Mouse (Mus musculus) ES-Bruce4 (cell line): ENCODE measurements around the gene Hmgb3. TPM values are rescaled to one million over a fixed set of nuclear protein-coding genes. Genes with fewer than 3 reads are reported as not detected.

Experiments used
- H3K27ac ChIP-seq: 2 replicates; pipeline ENCODE4 v1.5.1; 2012; ENCODE audit warnings: low read length, inconsistent platforms; ENCODE audit not compliant: insufficient read depth
- H3K27me3 ChIP-seq: 2 replicates; pipeline ENCODE4 v1.6.1; 2012; ENCODE audit warnings: mild to moderate bottlenecking, low read length, inconsistent platforms; ENCODE audit not compliant: control insufficient read depth, poor library complexity, insufficient read depth, severe bottlenecking
- H3K36me3 ChIP-seq: 2 replicates; pipeline ENCODE4 v1.6.1; 2012; ENCODE audit warnings: inconsistent platforms, mild to moderate bottlenecking, low read length, moderate library complexity; ENCODE audit not compliant: control insufficient read depth, poor library complexity, insufficient read depth, severe bottlenecking
- H3K4me1 ChIP-seq: one replicate; pipeline ENCODE4 v1.8.1; 2011; ENCODE audit warnings: low read length; ENCODE audit not compliant: control insufficient read depth, insufficient read depth
- H3K4me3 ChIP-seq: 2 replicates; pipeline ENCODE4 v1.5.1; 2011; ENCODE audit warnings: low read depth, mild to moderate bottlenecking, low read length
- H3K9ac ChIP-seq: 2 replicates; pipeline ENCODE4 v1.6.1; 2012; ENCODE audit warnings: low read depth, mild to moderate bottlenecking, inconsistent platforms; ENCODE audit not compliant: poor library complexity, severe bottlenecking
- H3K9me3 ChIP-seq: replicated peaks from 2 replicates; pipeline ENCODE4 v1.6.1; 2012; ENCODE audit warnings: mild to moderate bottlenecking, low read length, inconsistent platforms; ENCODE audit not compliant: control insufficient read depth, poor library complexity, insufficient read depth, severe bottlenecking
- CTCF ChIP-seq: IDR thresholded peaks from one replicate; pipeline ENCODE4 v1.8.1; 2011; ENCODE audit warnings: low read depth, low read length
- EP300 ChIP-seq: IDR thresholded peaks from 2 replicates; pipeline ENCODE4 v1.6.1; 2011; ENCODE audit warnings: low read depth, low read length; ENCODE audit not compliant: insufficient read depth
- POLR2A ChIP-seq: IDR thresholded peaks from one replicate; pipeline ENCODE4 v1.8.1; 2011; ENCODE audit warnings: low read length; ENCODE audit not compliant: insufficient read depth
- polyA plus RNA-seq: library from polyadenylated mRNA; stranded (reverse); fragments of >200 nt; gene quantifications from 2 replicates; pipeline ENCODE4 v1.2.4, GENCODE M21; 2011; ENCODE audit warnings: low read depth; ENCODE audit not compliant: missing spikeins, insufficient read depth, insufficient read length

Gene Hmgb3
- polyA plus RNA-seq, 1 experiment, result 72.2 TPM

DNA sequence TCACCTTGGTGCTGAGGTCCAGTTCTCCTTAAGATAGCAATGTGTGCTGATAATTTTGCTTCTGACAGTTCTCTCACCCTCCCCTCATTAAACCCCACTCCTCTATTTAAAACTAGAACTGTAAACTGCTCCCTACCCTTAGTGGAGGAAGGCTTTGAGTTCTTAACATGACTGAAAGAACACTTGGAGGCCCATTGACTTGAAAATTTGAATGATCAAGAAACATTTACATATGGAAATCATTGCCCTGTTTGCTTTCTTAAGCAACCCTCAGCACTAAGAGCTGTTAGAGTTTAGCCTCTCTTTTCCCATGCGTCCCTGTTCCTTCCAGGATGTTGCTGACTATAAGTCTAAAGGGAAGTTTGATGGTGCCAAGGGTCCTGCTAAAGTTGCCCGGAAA is 3.6 kb downstream of the Hmgb3 start:
- no peak overlapping the region for H3K4me3 ChIP-seq
- peaks cover 2% of the 10 kb centered on the region for H3K4me1 ChIP-seq
- no peak for TF ChIP-seq EP300
- TF ChIP-seq CTCF, result no peak
- TF ChIP-seq POLR2A, result no peak
- H3K9ac ChIP-seq, result no peak overlapping the region
- H3K27me3 ChIP-seq, result peaks cover 2% of the 10 kb centered on the region; the same call in 1 of the 2 replicates
- no peaks in the 10 kb centered on the region for H3K36me3 ChIP-seq
- no peak overlapping the region for H3K27ac ChIP-seq
- H3K9me3 ChIP-seq, result no peaks in the 10 kb centered on the region

DNA sequence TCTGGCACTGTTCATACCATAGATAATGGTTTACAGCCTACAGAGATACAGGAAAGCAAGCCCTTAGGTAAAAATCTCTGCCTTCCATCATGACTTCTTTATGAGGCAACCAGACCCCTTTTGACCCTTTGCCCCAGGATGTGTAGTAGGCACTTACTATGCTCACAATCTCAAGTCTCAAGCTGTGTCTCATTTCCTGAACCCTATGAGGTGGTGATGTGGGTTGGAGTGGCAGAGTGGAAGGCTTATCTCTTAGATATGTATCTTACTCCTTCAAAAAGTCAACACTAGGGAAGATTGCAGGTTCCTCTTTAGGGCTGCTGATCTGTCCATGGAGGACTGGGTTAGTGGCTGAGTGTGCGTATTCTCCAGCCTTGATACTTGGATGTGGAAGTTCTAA is 5.1 kb downstream of the Hmgb3 start:
- Histone ChIP-seq H3K9me3 (no peaks in the 10 kb centered on the region), H3K9ac (no peak overlapping the region), H3K4me1 (peaks cover 2% of the 10 kb centered on the region), H3K27me3 (no peaks in the 10 kb centered on the region), H3K4me3 (no peak overlapping the region), H3K36me3 (no peaks in the 10 kb centered on the region), H3K27ac (no peak overlapping the region)
- TF ChIP-seq POLR2A (no peak), EP300 (no peak), CTCF (no peak)

DNA sequence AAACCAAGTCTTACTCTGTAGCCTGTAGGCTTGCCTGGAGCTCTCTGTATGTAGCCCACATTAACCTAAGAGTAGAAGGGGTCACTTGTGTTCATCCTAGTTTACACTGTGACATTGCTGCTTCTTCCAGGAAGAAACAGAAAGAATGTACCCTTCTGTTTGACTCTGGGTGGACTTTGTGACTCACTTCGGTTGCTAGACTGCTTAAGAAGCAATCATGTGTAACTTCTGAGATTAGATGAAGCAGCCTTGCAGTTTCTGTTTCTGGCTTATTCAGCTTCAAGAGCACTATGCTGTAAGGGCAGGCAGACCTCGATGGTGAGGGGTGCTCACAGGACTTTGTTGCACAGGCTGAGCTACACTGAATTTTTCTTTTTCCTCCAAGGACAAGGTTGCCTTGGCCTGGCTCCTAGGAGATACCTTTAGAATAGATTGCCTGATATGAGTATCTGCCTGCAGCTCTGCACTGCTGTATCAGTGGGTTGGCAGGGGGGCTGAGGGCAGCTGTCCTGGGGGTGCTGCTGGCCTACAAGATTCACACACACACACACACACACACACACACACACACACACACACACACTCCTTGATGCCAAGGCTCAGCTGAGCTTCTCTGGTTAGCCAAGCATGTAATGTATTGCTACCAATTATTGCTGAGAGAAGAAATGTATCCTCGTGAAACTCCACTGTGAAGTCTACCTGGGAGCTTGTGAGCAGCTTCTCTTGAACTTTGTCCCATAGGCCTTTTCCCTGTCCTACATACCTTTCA is 17.6 kb downstream of the Hmgb3 start:
- no peak for TF ChIP-seq POLR2A
- TF ChIP-seq EP300, result no peak
- no peak for TF ChIP-seq CTCF

DNA sequence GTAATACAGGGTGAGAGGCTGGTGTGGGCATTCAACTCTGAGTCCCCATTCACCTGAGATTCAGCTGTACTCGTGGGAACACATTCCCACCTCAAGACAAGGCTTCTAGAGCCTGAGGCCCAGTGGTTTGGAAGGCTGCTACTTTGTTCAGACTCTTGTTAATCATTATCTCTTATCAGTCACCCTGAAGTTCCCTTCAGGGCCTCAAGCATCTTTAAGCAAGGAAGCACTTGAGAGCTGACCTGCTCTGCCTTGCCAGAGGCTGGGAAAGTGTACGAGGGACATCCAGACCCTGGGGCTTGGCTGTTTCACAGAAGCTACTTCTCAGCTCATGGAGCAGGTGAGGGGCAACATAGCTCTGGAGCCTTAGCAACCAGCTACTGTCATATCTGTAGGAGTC is 19.8 kb downstream of the Hmgb3 start:
- no peak overlapping the region for H3K9ac ChIP-seq
- no peak overlapping the region for H3K27ac ChIP-seq
- H3K9me3 ChIP-seq, result no peaks in the 10 kb centered on the region
- no peaks in the 10 kb centered on the region for H3K36me3 ChIP-seq
- no peaks in the 10 kb centered on the region for H3K4me1 ChIP-seq
- H3K27me3 ChIP-seq, result no peaks in the 10 kb centered on the region
- H3K4me3 ChIP-seq, result no peak overlapping the region
- TF ChIP-seq CTCF (no peak), EP300 (no peak), POLR2A (no peak)

More for the DNA sequence above, 17.6 kb downstream of the Hmgb3 start:
- Histone ChIP-seq H3K9me3 (no peaks in the 10 kb centered on the region), H3K9ac (no peak overlapping the region), H3K4me1 (no peaks in the 10 kb centered on the region), H3K4me3 (no peak overlapping the region), H3K36me3 (no peaks in the 10 kb centered on the region), H3K27me3 (no peaks in the 10 kb centered on the region), H3K27ac (no peak overlapping the region)

DNA sequence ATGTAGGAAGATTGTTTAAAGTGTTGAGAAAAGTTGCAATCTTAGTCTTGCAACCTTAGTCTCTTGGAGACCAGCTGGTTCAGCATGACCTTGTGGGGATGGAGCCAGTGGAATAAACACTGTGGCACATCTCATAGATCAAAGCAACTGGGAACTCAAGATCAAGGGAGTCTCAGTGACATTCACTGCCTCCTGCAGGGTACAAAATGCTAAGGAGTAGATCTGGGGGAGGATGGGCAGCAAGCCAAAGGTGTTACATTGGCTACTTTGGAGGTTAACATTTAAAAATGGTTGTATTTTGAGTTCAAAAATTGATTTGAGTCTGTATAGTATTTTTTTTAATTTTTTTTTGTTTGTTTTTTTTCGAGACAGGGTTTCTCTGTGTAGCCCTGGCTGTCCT is 33.5 kb downstream of the Hmgb3 start:
- H3K27me3 ChIP-seq, result no peaks in the 10 kb centered on the region
- no peak overlapping the region for H3K9ac ChIP-seq
- H3K27ac ChIP-seq, result no peak overlapping the region
- no peak for TF ChIP-seq POLR2A
- no peak for TF ChIP-seq EP300
- no peaks in the 10 kb centered on the region for H3K36me3 ChIP-seq
- H3K4me3 ChIP-seq, result no peak overlapping the region
- no peaks in the 10 kb centered on the region for H3K9me3 ChIP-seq
- no peaks in the 10 kb centered on the region for H3K4me1 ChIP-seq

DNA sequence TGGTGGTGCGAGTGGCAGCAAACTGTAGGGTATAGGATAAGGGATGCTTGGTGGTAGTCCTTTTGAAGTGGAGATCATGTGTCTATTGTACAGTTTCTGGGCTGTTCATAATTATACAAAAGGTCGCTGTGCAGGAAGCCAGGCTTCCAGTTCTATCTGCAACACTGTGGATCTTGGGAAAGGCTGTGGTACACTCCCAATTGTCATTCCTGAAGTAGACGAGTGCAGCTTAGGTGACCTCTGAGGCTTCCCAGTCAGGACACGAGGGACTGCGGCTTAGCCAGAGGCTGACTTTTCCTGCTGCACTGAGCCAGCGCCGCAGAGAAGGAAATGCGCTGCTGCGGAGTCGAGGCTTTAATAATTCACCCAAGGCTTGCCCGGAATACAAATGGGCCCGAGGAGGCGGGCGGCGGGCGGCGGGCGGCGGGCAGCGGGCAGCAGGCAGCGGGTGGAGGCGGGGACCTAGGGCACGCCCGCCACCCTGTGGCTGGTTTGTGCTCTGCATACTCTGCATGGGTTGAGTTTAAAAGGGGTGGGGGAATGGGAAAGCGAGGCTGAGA is 45.4 kb downstream of the Hmgb3 start:
- H3K27ac ChIP-seq, result no peak overlapping the region
- peaks cover 2% of the 10 kb centered on the region for H3K4me1 ChIP-seq
- peak overlapping the region; percentile 36 for H3K4me3 ChIP-seq

More for the DNA sequence above, 45.4 kb downstream of the Hmgb3 start:
- no peaks in the 10 kb centered on the region for H3K27me3 ChIP-seq
- no peaks in the 10 kb centered on the region for H3K36me3 ChIP-seq
- H3K9me3 ChIP-seq, result no peaks in the 10 kb centered on the region
- no peak overlapping the region for H3K9ac ChIP-seq
- TF ChIP-seq CTCF (peak; percentile 30), POLR2A (no peak)

Other genes with a start within 250 kb of the Hmgb3 start
- gene Mtmr1, start 191.2 kb upstream of the Hmgb3 start, polyA plus RNA-seq, result 8.1 and 9.4 TPM in 2 replicates
- 7.4 and 8.8 TPM in 2 replicates for gene Cd99l2, start 63.1 kb upstream of the Hmgb3 start, polyA plus RNA-seq
- gene Gpr50, start 107.7 kb downstream of the Hmgb3 start, polyA plus RNA-seq, result 0.21 TPM in 1 of 2 replicates, not detected in the other